Mouse (Mus musculus) embryonic facial prominence, embryonic 12.5 days (tissue): ENCODE data around the gene Elf2. TPM values are rescaled to one million over a fixed set of nuclear protein-coding genes. Genes with fewer than 3 reads are reported as not detected.

ENCODE experiments used
- ATAC-seq: fragments of 200-750 bp; cut with Nextera tagmentation; 2 replicates; pipeline ENCODE4 v1.8.0; 2017; ENCODE audit not compliant: insufficient number of reproducible peaks, insufficient read depth, low FRiP score, low TSS enrichment
- H3K27ac ChIP-seq: fragments of 300-500 bp; sonication (generic); 2 replicates; pipeline ENCODE4 v1.5.1; 2016; ENCODE audit warnings: mild to moderate bottlenecking
- H3K27me3 ChIP-seq: fragments of 300-500 bp; sonication (generic); 2 replicates; pipeline ENCODE4 v1.6.1; 2016; ENCODE audit warnings: mild to moderate bottlenecking, moderate library complexity
- H3K36me3 ChIP-seq: fragments of 300-500 bp; sonication (generic); 2 replicates; pipeline ENCODE4 v1.6.1; 2016; ENCODE audit warnings: mild to moderate bottlenecking
- H3K4me1 ChIP-seq: fragments of 300-500 bp; sonication (generic); 2 replicates; pipeline ENCODE4 v1.6.1; 2016
- H3K4me2 ChIP-seq: fragments of 300-500 bp; sonication (generic); replicated peaks from 2 replicates; pipeline ENCODE4 v1.6.1; 2016; ENCODE audit warnings: mild to moderate bottlenecking, moderate library complexity
- H3K4me3 ChIP-seq: fragments of 300-500 bp; sonication (generic); 2 replicates; pipeline ENCODE4 v1.5.1; 2016; ENCODE audit warnings: mild to moderate bottlenecking
- H3K9ac ChIP-seq: fragments of 300-500 bp; sonication (generic); 2 replicates; pipeline ENCODE4 v1.6.1; 2016; ENCODE audit warnings: mild to moderate bottlenecking, moderate library complexity
- H3K9me3 ChIP-seq: fragments of 300-500 bp; sonication (generic); 2 replicates; pipeline ENCODE4 v1.6.1; 2016; ENCODE audit warnings: mild to moderate bottlenecking, moderate library complexity
- WGBS: fragments of 180-500 bp; shearing (Covaris S2); methylation state at CpG from one replicate; pipeline ENCODE4 v1.1.7; 2016; 5-methylcytosine and 5-hydroxymethylcytosine counted together
- polyA plus RNA-seq: library from polyadenylated mRNA; unstranded; fragments of >200 nt; fragmentation: Nextera tagmentation; extraction: Ambion mirVana; gene quantifications from 2 replicates; pipeline ENCODE4 v1.2.1, GENCODE M21; 2016

Gene Elf2
- polyA plus RNA-seq, 1 experiment from 2014 or later: 54.8 TPM

- ATAC-seq: no peak
- H3K9me3 ChIP-seq: no peaks in the 10 kb centered on the region
- H3K4me2 ChIP-seq: no peak overlapping the region
- peaks cover 5% of the 10 kb centered on the region for H3K4me1 ChIP-seq
- H3K36me3 ChIP-seq: peaks cover 7% of the 10 kb centered on the region; the same call in 1 of the 2 replicates
- no peak overlapping the region for H3K9ac ChIP-seq
- H3K27ac ChIP-seq: no peak overlapping the region
- no peaks in the 10 kb centered on the region for H3K27me3 ChIP-seq
- 84% methylated on average over 12 of the region's 12 CpGs for WGBS
- no peak overlapping the region for H3K4me3 ChIP-seq
These were observed 70.2 kb downstream of the Elf2 start for GRCm38 (mm10) chr3:51270069-51270817.

- 82% methylated on average over 12 of the region's 12 CpGs for WGBS
- H3K4me3 ChIP-seq: no peak overlapping the region
- peaks cover 24% of the 10 kb centered on the region for H3K36me3 ChIP-seq
- ATAC-seq: no peak
- no peak overlapping the region for H3K9ac ChIP-seq
- no peak overlapping the region for H3K4me2 ChIP-seq
- H3K4me1 ChIP-seq: no peaks in the 10 kb centered on the region; the same call in 1 of the 2 replicates
- H3K9me3 ChIP-seq: no peaks in the 10 kb centered on the region
- H3K27me3 ChIP-seq: no peaks in the 10 kb centered on the region
- no peak overlapping the region for H3K27ac ChIP-seq
These were observed 72.0 kb downstream of the Elf2 start for GRCm38 (mm10) chr3:51268434-51268833.

GRCm38 (mm10) chr3:51262942-51263341 is 77.5 kb downstream of the Elf2 start:
- H3K4me3 ChIP-seq: no peak overlapping the region
- 90% methylated on average over 8 of the region's 8 CpGs for WGBS
- peaks cover 67% of the 10 kb centered on the region for H3K36me3 ChIP-seq
- no peak overlapping the region for H3K4me2 ChIP-seq
- no peaks in the 10 kb centered on the region for H3K9me3 ChIP-seq
- H3K27me3 ChIP-seq: no peaks in the 10 kb centered on the region
- no peaks in the 10 kb centered on the region for H3K4me1 ChIP-seq
- no peak overlapping the region for H3K27ac ChIP-seq
- ATAC-seq: no peak
- no peak overlapping the region for H3K9ac ChIP-seq

GRCm38 (mm10) chr3:51258070-51258469 is 82.4 kb downstream of the Elf2 start:
- Histone ChIP-seq H3K4me1 (no peaks in the 10 kb centered on the region), H3K9ac (no peak overlapping the region), H3K4me3 (no peak overlapping the region), H3K27ac (no peak overlapping the region), H3K27me3 (no peaks in the 10 kb centered on the region), H3K9me3 (no peaks in the 10 kb centered on the region), H3K4me2 (no peak overlapping the region), H3K36me3 (peaks cover 83% of the 10 kb centered on the region)
- ATAC-seq: no peak
- 91% methylated on average over 5 of the region's 5 CpGs for WGBS

- no peak for ATAC-seq
- no peak overlapping the region for H3K27ac ChIP-seq
- H3K27me3 ChIP-seq: no peaks in the 10 kb centered on the region
- no peaks in the 10 kb centered on the region for H3K4me1 ChIP-seq
- H3K4me2 ChIP-seq: no peak overlapping the region
- H3K9me3 ChIP-seq: no peaks in the 10 kb centered on the region
- peaks cover 82% of the 10 kb centered on the region for H3K36me3 ChIP-seq
- 90% methylated on average over 12 of the region's 12 CpGs for WGBS
- no peak overlapping the region for H3K9ac ChIP-seq
- no peak overlapping the region for H3K4me3 ChIP-seq
These were observed 84.0 kb downstream of the Elf2 start for GRCm38 (mm10) chr3:51256450-51256849.

- Histone ChIP-seq H3K27ac (no peak overlapping the region), H3K4me3 (no peak overlapping the region), H3K4me2 (no peak overlapping the region), H3K4me1 (no peaks in the 10 kb centered on the region), H3K27me3 (no peaks in the 10 kb centered on the region), H3K9ac (no peak overlapping the region), H3K9me3 (no peaks in the 10 kb centered on the region), H3K36me3 (peaks cover 77% of the 10 kb centered on the region)
- 86% methylated on average over 7 of the region's 7 CpGs for WGBS
- no peak for ATAC-seq
These were observed 85.7 kb downstream of the Elf2 start for GRCm38 (mm10) chr3:51254784-51255183.

GRCm38 (mm10) chr3:51252689-51253402 is 87.6 kb downstream of the Elf2 start:
- Histone ChIP-seq H3K4me1 (no peaks in the 10 kb centered on the region), H3K4me3 (no peak overlapping the region), H3K27ac (no peak overlapping the region), H3K9me3 (no peaks in the 10 kb centered on the region), H3K4me2 (no peak overlapping the region), H3K36me3 (peaks cover 71% of the 10 kb centered on the region), H3K27me3 (no peaks in the 10 kb centered on the region), H3K9ac (no peak overlapping the region)
- WGBS: 91% methylated on average over 12 of the region's 12 CpGs
- ATAC-seq: no peak

GRCm38 (mm10) chr3:51252223-51252622 is 88.2 kb downstream of the Elf2 start:
- 93% methylated on average over 1 of the region's 1 CpGs for WGBS
- Histone ChIP-seq H3K27me3 (no peaks in the 10 kb centered on the region), H3K9ac (no peak overlapping the region), H3K27ac (no peak overlapping the region), H3K36me3 (peaks cover 65% of the 10 kb centered on the region), H3K4me2 (no peak overlapping the region), H3K9me3 (no peaks in the 10 kb centered on the region), H3K4me1 (no peaks in the 10 kb centered on the region), H3K4me3 (no peak overlapping the region)
- ATAC-seq: no peak

GRCm38 (mm10) chr3:51251057-51251456 is 89.4 kb downstream of the Elf2 start:
- H3K36me3 ChIP-seq: peaks cover 53% of the 10 kb centered on the region
- no peak for ATAC-seq
- no peaks in the 10 kb centered on the region for H3K4me1 ChIP-seq
- H3K4me3 ChIP-seq: no peak overlapping the region
- H3K9me3 ChIP-seq: no peaks in the 10 kb centered on the region
- H3K4me2 ChIP-seq: no peak overlapping the region
- H3K27me3 ChIP-seq: no peaks in the 10 kb centered on the region
- WGBS: 85% methylated on average over 5 of the region's 5 CpGs
- H3K9ac ChIP-seq: no peak overlapping the region
- no peak overlapping the region for H3K27ac ChIP-seq

GRCm38 (mm10) chr3:51249866-51250265 is 90.6 kb downstream of the Elf2 start:
- Histone ChIP-seq H3K27me3 (no peaks in the 10 kb centered on the region), H3K9ac (no peak overlapping the region), H3K9me3 (no peaks in the 10 kb centered on the region), H3K4me1 (no peaks in the 10 kb centered on the region), H3K36me3 (peaks cover 44% of the 10 kb centered on the region), H3K4me2 (no peak overlapping the region), H3K27ac (no peak overlapping the region), H3K4me3 (no peak overlapping the region)
- ATAC-seq: no peak
- 96% methylated on average over 13 of the region's 13 CpGs for WGBS

GRCm38 (mm10) chr3:51249460-51249859 is 91.0 kb downstream of the Elf2 start:
- H3K27me3 ChIP-seq: no peaks in the 10 kb centered on the region
- WGBS: 90% methylated on average over 11 of the region's 11 CpGs
- H3K27ac ChIP-seq: no peak overlapping the region
- no peaks in the 10 kb centered on the region for H3K9me3 ChIP-seq
- H3K9ac ChIP-seq: no peak overlapping the region
- H3K36me3 ChIP-seq: peaks cover 40% of the 10 kb centered on the region
- H3K4me3 ChIP-seq: no peak overlapping the region
- ATAC-seq: no peak
- H3K4me2 ChIP-seq: no peak overlapping the region
- H3K4me1 ChIP-seq: no peaks in the 10 kb centered on the region

- no peak overlapping the region for H3K27ac ChIP-seq
- no peaks in the 10 kb centered on the region for H3K27me3 ChIP-seq
- WGBS: 90% methylated on average over 6 of the region's 6 CpGs
- no peak for ATAC-seq
- no peak overlapping the region for H3K4me3 ChIP-seq
- no peak overlapping the region for H3K4me2 ChIP-seq
- no peaks in the 10 kb centered on the region for H3K4me1 ChIP-seq
- peaks cover 34% of the 10 kb centered on the region for H3K36me3 ChIP-seq
- H3K9ac ChIP-seq: no peak overlapping the region
- H3K9me3 ChIP-seq: no peaks in the 10 kb centered on the region
These were observed 91.9 kb downstream of the Elf2 start for GRCm38 (mm10) chr3:51248600-51248999.
